Mouse (Mus musculus): ENCODE results near the gene Cela1. TPM values are rescaled to one million over a fixed set of nuclear protein-coding genes. Genes with fewer than 3 reads are reported as not detected.

Gene Cela1
- polyA plus RNA-seq (2012; fragmentation: generic; extraction: Trizol), result 32.1 TPM
- long read RNA-seq, experiment 1, partial matches to known transcripts, result 18 of 20 reads
- long read RNA-seq, experiment 1, other reads (novel, unspliced or antisense), result 2 of 20 reads
- long read RNA-seq, experiment 2, partial matches to known transcripts, result 7 of 7 reads
- long read RNA-seq, experiment 2, other reads (novel, unspliced or antisense), result 0 of 7 reads

DNA sequence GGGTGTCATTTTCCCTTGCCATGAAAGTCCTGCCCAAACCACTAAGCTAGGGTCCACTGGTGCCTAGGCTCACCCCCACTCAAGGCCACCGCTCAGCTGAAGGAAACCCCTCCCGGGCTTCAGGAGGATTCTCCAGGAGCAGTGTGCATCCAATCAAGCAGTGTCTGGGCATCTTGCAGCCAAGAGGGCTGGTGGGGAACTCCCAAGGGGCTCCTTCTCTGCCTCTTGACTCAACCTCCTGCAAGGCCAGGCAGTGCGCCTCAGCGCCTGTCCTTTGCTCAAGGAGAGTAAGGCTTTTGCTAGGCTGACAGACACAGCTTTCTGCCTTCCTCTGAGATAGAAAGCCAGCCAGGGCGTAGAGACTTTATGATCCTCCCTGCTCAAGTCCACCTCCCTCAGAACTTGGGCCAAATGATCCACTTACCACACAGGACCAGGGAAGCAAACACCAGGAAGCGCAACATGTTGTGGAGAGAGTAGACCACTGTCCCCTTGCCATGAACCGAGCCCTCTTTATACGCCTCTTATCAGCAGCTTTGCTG, at the start of gene Cela1:
TSS of gene Cela1 (minus strand) at position 492 of the 542 bp plus-strand sequence.
- peaks cover 2% of the 10 kb centered on the region for H3K79me3 ChIP-seq (ENCODE audit: low read depth)
- peak within 1 kb of the TSS; percentile 38 for H3ac ChIP-seq (ENCODE audit: control insufficient read depth, insufficient read length, low read depth)
- H3K36me3 ChIP-seq (ENCODE audit: control insufficient read depth, insufficient read depth), result no peaks in the 10 kb centered on the region
- no peaks in the 10 kb centered on the region for H3K27me3 ChIP-seq (ENCODE audit: control insufficient read depth, insufficient read depth, insufficient read length)
- TF ChIP-seq MYOD1 (IDR thresholded peaks at IDR 0.05; ENCODE audit: control insufficient read depth, insufficient read length, low read depth) (no peak), MYOG (IDR thresholded peaks at IDR 0.05; ENCODE audit: control insufficient read depth, extremely low read depth, insufficient read length) (no peak), CTCF (IDR thresholded peaks at IDR 0.05; ENCODE audit: control insufficient read depth, insufficient read depth, insufficient read length) (no peak), USF1 (IDR thresholded peaks at IDR 0.05; ENCODE audit: low read depth) (no peak), CEBPB (IDR thresholded peaks at IDR 0.05; ENCODE audit: low read depth) (no peak), FOSL1 (IDR thresholded peaks at IDR 0.05; ENCODE audit: insufficient read depth, low read length, poor library complexity, severe bottlenecking) (no peak), MAX (IDR thresholded peaks at IDR 0.05) (no peak)
- H3K4me3 ChIP-seq (ENCODE audit: insufficient read depth, poor library complexity, severe bottlenecking), result peak within 1 kb of the TSS; percentile 28
- H3K79me2 ChIP-seq (ENCODE audit: control insufficient read depth, insufficient read depth), result peaks cover 19% of the 10 kb centered on the region

DNA sequence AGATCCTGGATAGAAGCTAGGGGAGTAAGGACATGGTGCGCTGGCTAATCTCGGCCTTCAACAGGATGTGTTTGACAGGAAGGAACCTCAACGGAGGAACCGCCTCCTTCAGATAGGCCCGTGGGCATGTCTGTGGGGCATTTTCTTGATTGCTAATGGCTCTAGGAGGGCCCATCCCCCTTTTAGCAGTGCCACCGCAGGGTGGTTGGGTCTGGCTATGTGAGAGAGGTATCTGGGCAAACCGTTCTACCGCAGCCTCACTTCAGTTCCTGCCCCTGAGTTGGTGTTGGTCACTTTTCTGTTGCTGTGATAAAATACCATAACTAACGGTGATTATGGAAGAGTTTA, 48.2 kb upstream of the Cela1 start:
- no peak overlapping the region for H3K4me3 ChIP-seq (ENCODE audit: insufficient read depth, poor library complexity, severe bottlenecking)
- no peaks in the 10 kb centered on the region for H3K36me3 ChIP-seq (ENCODE audit: control insufficient read depth, insufficient read depth)
- H3ac ChIP-seq (ENCODE audit: control insufficient read depth, insufficient read length, low read depth), result no peak overlapping the region
- H3K27me3 ChIP-seq (ENCODE audit: control insufficient read depth, insufficient read depth, insufficient read length), result no peaks in the 10 kb centered on the region
- H3K79me2 ChIP-seq (ENCODE audit: control insufficient read depth, insufficient read depth), result no peaks in the 10 kb centered on the region
- no peak for TF ChIP-seq FOSL1 (IDR thresholded peaks at IDR 0.05; ENCODE audit: insufficient read depth, low read length, poor library complexity, severe bottlenecking)
- TF ChIP-seq USF1 (IDR thresholded peaks at IDR 0.05; ENCODE audit: low read depth), result no peak
- TF ChIP-seq MAX (IDR thresholded peaks at IDR 0.05), result no peak
- no peak for TF ChIP-seq CTCF (IDR thresholded peaks at IDR 0.05; ENCODE audit: control insufficient read depth, insufficient read depth, insufficient read length)
- no peak for TF ChIP-seq MYOG (IDR thresholded peaks at IDR 0.05; ENCODE audit: control insufficient read depth, extremely low read depth, insufficient read length)
- TF ChIP-seq CEBPB (IDR thresholded peaks at IDR 0.05; ENCODE audit: low read depth), result no peak
- TF ChIP-seq MYOD1 (IDR thresholded peaks at IDR 0.05; ENCODE audit: control insufficient read depth, insufficient read length, low read depth), result no peak
- H3K79me3 ChIP-seq (ENCODE audit: low read depth), result no peaks in the 10 kb centered on the region

DNA sequence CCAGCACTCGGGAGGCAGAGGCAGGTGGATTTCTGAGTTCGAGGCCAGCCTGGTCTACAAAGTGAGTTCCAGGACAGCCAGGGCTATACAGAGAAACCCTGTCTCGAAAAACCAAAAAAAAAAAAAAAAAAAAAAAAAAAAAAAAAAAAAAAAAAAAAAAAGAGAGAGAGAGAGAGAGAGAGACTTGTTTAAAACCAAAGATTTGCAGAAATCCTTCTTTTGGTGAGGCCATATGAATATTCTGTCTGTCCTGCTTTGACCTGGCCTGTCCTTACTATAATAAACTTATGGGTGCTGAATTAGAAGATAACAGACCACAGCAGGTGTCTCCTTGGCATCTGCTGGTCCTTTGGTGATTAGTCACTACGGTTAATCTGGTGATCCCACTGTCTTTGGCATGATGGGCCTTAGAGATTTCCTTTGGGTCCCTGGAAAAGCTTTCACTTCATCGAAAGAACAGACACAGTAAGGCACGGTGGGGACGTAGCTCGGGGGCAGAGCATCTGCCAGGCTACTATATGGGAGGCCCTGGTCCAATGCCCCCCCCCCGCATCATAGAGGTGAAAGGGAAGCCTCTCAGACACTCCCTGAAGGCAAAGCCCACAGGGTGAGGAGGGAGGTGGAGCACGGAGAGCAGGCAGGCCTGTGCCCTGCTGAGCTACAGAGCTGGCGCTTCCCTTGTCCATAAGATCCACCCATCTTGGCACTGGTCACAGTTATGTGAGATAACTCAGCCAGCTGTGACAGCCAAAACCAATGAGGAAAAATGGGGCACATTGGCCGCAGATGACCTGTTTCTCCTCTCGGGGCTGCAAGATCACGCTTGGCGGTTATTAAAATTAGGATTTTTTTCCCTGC, 47.6 kb upstream of the Cela1 start:
- no peaks in the 10 kb centered on the region for H3K79me2 ChIP-seq (ENCODE audit: control insufficient read depth, insufficient read depth)
- no peaks in the 10 kb centered on the region for H3K79me3 ChIP-seq (ENCODE audit: low read depth)
- H3K27me3 ChIP-seq (ENCODE audit: control insufficient read depth, insufficient read depth, insufficient read length), result no peaks in the 10 kb centered on the region
- peak overlapping the region; percentile 0 for H3ac ChIP-seq (ENCODE audit: control insufficient read depth, insufficient read length, low read depth)
- no peak overlapping the region for H3K4me3 ChIP-seq (ENCODE audit: insufficient read depth, poor library complexity, severe bottlenecking)
- peak; percentile 96 for TF ChIP-seq MYOD1 (IDR thresholded peaks at IDR 0.05; ENCODE audit: control insufficient read depth, insufficient read length, low read depth)
- TF ChIP-seq MAX (IDR thresholded peaks at IDR 0.05), result peak; percentile 18
- no peak for TF ChIP-seq MYOG (IDR thresholded peaks at IDR 0.05; ENCODE audit: control insufficient read depth, extremely low read depth, insufficient read length)
- TF ChIP-seq CEBPB (IDR thresholded peaks at IDR 0.05; ENCODE audit: low read depth), result no peak
- no peak for TF ChIP-seq CTCF (IDR thresholded peaks at IDR 0.05; ENCODE audit: control insufficient read depth, insufficient read depth, insufficient read length)
- no peak for TF ChIP-seq USF1 (IDR thresholded peaks at IDR 0.05; ENCODE audit: low read depth)
- TF ChIP-seq FOSL1 (IDR thresholded peaks at IDR 0.05; ENCODE audit: insufficient read depth, low read length, poor library complexity, severe bottlenecking), result peak; percentile 18
- no peaks in the 10 kb centered on the region for H3K36me3 ChIP-seq (ENCODE audit: control insufficient read depth, insufficient read depth)

DNA sequence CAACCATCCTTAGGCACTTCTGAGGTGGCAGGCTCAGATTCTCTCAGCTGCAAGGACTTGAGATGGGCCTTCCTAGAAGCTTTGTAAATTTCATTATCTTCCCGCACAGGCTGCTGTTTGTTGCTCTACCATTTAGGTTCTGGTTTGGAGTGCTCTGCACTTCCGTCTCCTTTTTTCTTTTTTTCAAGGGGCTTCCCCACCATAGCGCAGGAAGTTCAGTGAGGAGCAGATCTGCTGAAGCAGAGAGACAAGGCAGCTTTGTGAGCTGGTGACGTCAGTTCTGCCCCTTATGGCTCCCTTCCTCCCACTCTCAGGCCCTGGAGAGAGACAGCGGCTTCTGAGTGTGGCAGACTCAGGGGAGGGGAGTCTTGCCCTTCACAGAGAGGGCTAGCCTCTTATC, 44.9 kb upstream of the Cela1 start:
- H3K79me2 ChIP-seq (ENCODE audit: control insufficient read depth, insufficient read depth), result no peaks in the 10 kb centered on the region
- no peak overlapping the region for H3ac ChIP-seq (ENCODE audit: control insufficient read depth, insufficient read length, low read depth)
- no peaks in the 10 kb centered on the region for H3K36me3 ChIP-seq (ENCODE audit: control insufficient read depth, insufficient read depth)
- H3K79me3 ChIP-seq (ENCODE audit: low read depth), result no peaks in the 10 kb centered on the region
- H3K27me3 ChIP-seq (ENCODE audit: control insufficient read depth, insufficient read depth, insufficient read length), result no peaks in the 10 kb centered on the region
- H3K4me3 ChIP-seq (ENCODE audit: insufficient read depth, poor library complexity, severe bottlenecking), result no peak overlapping the region
- no peak for TF ChIP-seq MYOD1 (IDR thresholded peaks at IDR 0.05; ENCODE audit: control insufficient read depth, insufficient read length, low read depth)
- no peak for TF ChIP-seq CEBPB (IDR thresholded peaks at IDR 0.05; ENCODE audit: low read depth)
- no peak for TF ChIP-seq MYOG (IDR thresholded peaks at IDR 0.05; ENCODE audit: control insufficient read depth, extremely low read depth, insufficient read length)
- no peak for TF ChIP-seq CTCF (IDR thresholded peaks at IDR 0.05; ENCODE audit: control insufficient read depth, insufficient read depth, insufficient read length)
- no peak for TF ChIP-seq FOSL1 (IDR thresholded peaks at IDR 0.05; ENCODE audit: insufficient read depth, low read length, poor library complexity, severe bottlenecking)
- no peak for TF ChIP-seq MAX (IDR thresholded peaks at IDR 0.05)
- no peak for TF ChIP-seq USF1 (IDR thresholded peaks at IDR 0.05; ENCODE audit: low read depth)

DNA sequence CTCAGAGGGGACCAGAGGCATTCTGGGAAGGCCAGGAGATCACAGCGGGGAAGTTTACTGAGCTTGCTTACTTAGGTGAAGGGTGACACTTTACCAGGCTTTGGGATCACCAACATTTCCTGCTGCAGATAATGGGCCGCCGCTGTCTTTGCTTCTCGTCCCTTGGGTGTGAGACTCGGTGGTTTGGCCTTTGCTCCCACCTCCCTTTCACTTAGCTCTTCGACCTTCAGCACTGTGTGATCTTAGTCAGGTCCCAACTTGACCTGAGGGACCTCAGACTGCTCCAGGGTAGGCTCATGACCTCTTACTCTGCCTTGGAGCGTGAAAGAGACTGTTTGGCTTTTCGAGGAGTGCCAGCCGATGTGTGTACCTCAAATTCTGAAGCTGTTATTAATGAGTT, 43.4 kb upstream of the Cela1 start:
- H3ac ChIP-seq (ENCODE audit: control insufficient read depth, insufficient read length, low read depth), result no peak overlapping the region
- H3K36me3 ChIP-seq (ENCODE audit: control insufficient read depth, insufficient read depth), result no peaks in the 10 kb centered on the region
- H3K79me3 ChIP-seq (ENCODE audit: low read depth), result no peaks in the 10 kb centered on the region
- H3K4me3 ChIP-seq (ENCODE audit: insufficient read depth, poor library complexity, severe bottlenecking), result no peak overlapping the region
- no peaks in the 10 kb centered on the region for H3K27me3 ChIP-seq (ENCODE audit: control insufficient read depth, insufficient read depth, insufficient read length)
- TF ChIP-seq FOSL1 (IDR thresholded peaks at IDR 0.05; ENCODE audit: insufficient read depth, low read length, poor library complexity, severe bottlenecking), result no peak
- no peak for TF ChIP-seq CTCF (IDR thresholded peaks at IDR 0.05; ENCODE audit: control insufficient read depth, insufficient read depth, insufficient read length)
- no peaks in the 10 kb centered on the region for H3K79me2 ChIP-seq (ENCODE audit: control insufficient read depth, insufficient read depth)

Data from C2C12 (cell line).